Mouse (Mus musculus): ENCODE measurements at regions not wholly inside any gene's neighbourhood (a gene's known extent, or its start where the extent isn't known, plus 50 kb on each side); places are given as distances from the start of the nearest gene placed in this dataset.

DNA sequence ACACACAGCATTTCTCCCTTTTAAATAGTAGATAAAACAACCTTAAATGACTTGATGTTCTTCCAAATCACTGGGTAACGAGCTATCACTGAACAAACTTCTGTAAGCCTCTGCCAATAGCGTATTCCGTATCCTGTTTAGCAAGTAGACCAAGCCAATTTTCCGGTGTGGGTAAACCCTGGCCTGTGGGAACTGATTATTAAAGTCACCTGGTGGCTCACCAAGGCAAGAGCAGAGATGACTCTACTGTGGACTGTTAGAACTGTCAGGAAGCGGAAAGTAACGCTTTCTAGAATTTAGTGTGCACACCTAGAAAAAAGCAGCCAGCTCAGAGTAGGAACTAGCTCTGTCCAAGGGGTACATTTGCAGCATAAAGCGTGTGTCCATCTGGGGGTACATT, 1176.1 kb downstream of the 4930447A16Rik start:
- TF ChIP-seq POLR2A (IDR thresholded peaks at IDR 0.05; ENCODE audit: borderline replicate concordance, extremely low read depth, insufficient read depth, insufficient read length, poor library complexity, severe bottlenecking) (no peak), CTCF (IDR thresholded peaks at IDR 0.05; ENCODE audit: borderline replicate concordance, extremely low read depth, insufficient read depth, insufficient read length) (no peak)

Measured in brain, embryonic 14.5 days (tissue).